Mouse (Mus musculus) testis, adult 2 months (tissue): ENCODE results near the gene Atp6v0a1.

Source experiments
- CTCF ChIP-seq: fragments of 200-500 bp; IDR thresholded peaks from 2 replicates; pipeline ENCODE4 v1.5.1; 2012; ENCODE audit warnings: low read depth, mild to moderate bottlenecking, inconsistent platforms, low read length, moderate library complexity; ENCODE audit not compliant: control insufficient read depth, insufficient read depth, insufficient replicate concordance
- POLR2A ChIP-seq: fragments of 200-500 bp; IDR thresholded peaks from 2 replicates; pipeline ENCODE4 v1.6.1; 2012; ENCODE audit warnings: low read depth, mild to moderate bottlenecking, inconsistent platforms, low read length, moderate library complexity; ENCODE audit not compliant: control insufficient read depth

- TF ChIP-seq CTCF (no peak), POLR2A (no peak)
Measured at GRCm38 (mm10) chr11:100967376-100967775, 41.9 kb upstream of the Atp6v0a1 start.
